Mouse (Mus musculus) liver (tissue): Measurements from ENCODE around the gene Tmem221.

ENCODE experiments used
- DNase-seq: peaks from one replicate; pipeline ENCODE4 v3.0.0-alpha.2; 2020; ENCODE audit warnings: mixed read lengths

Gene Tmem221

GRCm38 (mm10) chr8:71577856-71578387 lies 19.3 kb upstream of the Tmem221 start:
- DNase-seq, result no peak

- DNase-seq, result no peak
Observed at GRCm38 (mm10) chr8:71575020-71575419, 16.3 kb upstream of the Tmem221 start.

- no peak for DNase-seq
Observed at GRCm38 (mm10) chr8:71574426-71574825, 15.8 kb upstream of the Tmem221 start.

GRCm38 (mm10) chr8:71572847-71573633 lies 14.4 kb upstream of the Tmem221 start:
- no peak for DNase-seq

GRCm38 (mm10) chr8:71572077-71572476 lies 13.4 kb upstream of the Tmem221 start:
- no peak for DNase-seq

GRCm38 (mm10) chr8:71570291-71570954 lies 11.8 kb upstream of the Tmem221 start:
- DNase-seq, result peak; percentile 87

- DNase-seq, result peak; percentile 79
Observed at GRCm38 (mm10) chr8:71569366-71570290, 11.0 kb upstream of the Tmem221 start.

- no peak for DNase-seq
Observed at GRCm38 (mm10) chr8:71568941-71569340, 10.3 kb upstream of the Tmem221 start.

GRCm38 (mm10) chr8:71568387-71568937 lies 9.8 kb upstream of the Tmem221 start, which contains the start of gene Slc27a1:
TSS of gene Slc27a1 (plus strand) at chr8:71568882.
- DNase-seq, result no peak

- no peak for DNase-seq
Observed at GRCm38 (mm10) chr8:71567587-71567986, 8.9 kb upstream of the Tmem221 start.

- no peak for DNase-seq
Observed at GRCm38 (mm10) chr8:71566501-71566900, 7.8 kb upstream of the Tmem221 start, which contains the start of gene Nxnl1. TSS of gene Nxnl1 (minus strand) at chr8:71566601.

GRCm38 (mm10) chr8:71563992-71564391 lies 5.3 kb upstream of the Tmem221 start:
- DNase-seq, result no peak

GRCm38 (mm10) chr8:71562751-71563150 lies 4.1 kb upstream of the Tmem221 start:
- peak; percentile 79 for DNase-seq

- peak; percentile 75 for DNase-seq
Observed at GRCm38 (mm10) chr8:71561401-71561800, 2.7 kb upstream of the Tmem221 start.

GRCm38 (mm10) chr8:71560765-71561164 lies 2.1 kb upstream of the Tmem221 start:
- DNase-seq, result no peak

- peak; percentile 47 for DNase-seq
Observed at GRCm38 (mm10) chr8:71560071-71560470, 1.4 kb upstream of the Tmem221 start.

- peak; percentile 93 for DNase-seq
Observed at GRCm38 (mm10) chr8:71558958-71559690, 453 bp upstream of the Tmem221 start.

- DNase-seq, result no peak
Observed at GRCm38 (mm10) chr8:71554644-71555043, 4.0 kb downstream of the Tmem221 start.

- DNase-seq, result no peak
Observed at GRCm38 (mm10) chr8:71554001-71554400, 4.7 kb downstream of the Tmem221 start.

- no peak for DNase-seq
Observed at GRCm38 (mm10) chr8:71552770-71553169, 5.9 kb downstream of the Tmem221 start.

- no peak for DNase-seq
Observed at GRCm38 (mm10) chr8:71550754-71551153, 7.9 kb downstream of the Tmem221 start.

- no peak for DNase-seq
Observed at GRCm38 (mm10) chr8:71547590-71547989, 11.1 kb downstream of the Tmem221 start.
